Mouse (Mus musculus) megakaryocyte progenitor cell, adult 5-6 weeks (primary cell): ENCODE measurements at regions not wholly inside any gene's neighbourhood (a gene's known extent, or its start where the extent isn't known, plus 50 kb on each side); places are given as distances from the start of the nearest gene placed in this dataset.
"Not testable (repeated sequence)": the region's sequence is repeated elsewhere in the genome, so short reads cannot be mapped to it uniquely, and the experiment has no call there.

ENCODE experiments used
- ATAC-seq: replicated peaks from 2 replicates; pipeline ENCODE4 v1.8.0; 2016; ENCODE audit warnings: mild to moderate bottlenecking, moderate TSS enrichment, inconsistent platforms; ENCODE audit not compliant: poor library complexity

DNA sequence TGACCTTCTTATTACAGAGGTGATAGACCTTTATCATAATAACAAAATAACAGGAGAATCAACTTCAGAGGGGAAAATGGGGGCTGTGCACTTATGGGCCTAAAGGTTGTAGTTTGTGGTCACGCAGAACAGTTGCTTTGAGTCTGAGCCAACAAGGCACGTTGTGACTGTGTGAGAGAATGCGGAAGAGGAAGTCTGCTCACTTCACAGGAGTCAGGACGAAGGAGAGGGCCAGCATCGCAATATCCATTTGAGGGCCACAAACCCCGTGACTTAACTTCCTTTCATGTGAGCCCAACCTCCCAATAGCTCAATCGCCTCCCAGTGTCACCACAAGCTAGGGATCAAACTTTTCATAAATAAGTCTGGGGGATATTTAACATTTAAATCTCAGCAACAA, 246.6 kb upstream of the Jarid2 start:
- ATAC-seq: peak; percentile 85

DNA sequence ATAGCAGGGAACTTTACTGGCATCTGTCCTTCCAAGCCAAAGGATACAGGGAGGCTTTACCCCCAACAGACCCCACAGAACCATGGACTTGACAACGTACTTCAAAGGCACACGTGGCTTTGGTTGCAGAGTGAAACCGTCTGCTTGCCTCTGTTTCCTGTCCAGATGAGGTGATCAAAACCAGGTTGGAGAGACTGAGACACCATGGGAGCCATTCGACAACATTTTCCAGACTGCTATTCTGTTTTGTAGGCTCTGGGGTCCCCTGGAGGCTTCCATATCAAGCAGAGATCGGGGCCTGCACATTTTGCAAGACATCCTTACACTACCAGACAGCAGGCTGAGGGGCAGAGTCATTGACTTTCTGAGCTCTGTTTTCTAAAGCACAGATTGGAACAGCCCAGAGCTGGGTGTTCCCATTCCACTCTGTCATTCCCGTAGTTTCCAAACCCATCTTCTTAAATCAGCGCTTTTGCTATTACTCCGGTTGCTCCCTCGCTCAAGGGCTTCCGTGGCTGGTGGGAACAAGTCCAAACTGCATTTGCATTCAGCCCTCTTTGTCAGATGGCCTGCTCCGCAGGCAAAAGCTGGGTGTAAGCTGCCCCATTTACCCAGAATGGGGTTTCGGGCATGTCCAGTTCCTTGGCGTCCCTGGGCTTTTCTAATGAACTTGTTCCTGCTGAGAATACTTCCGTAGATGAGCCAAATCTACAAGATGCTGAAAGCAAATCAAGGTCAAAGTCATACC, 244.5 kb upstream of the Jarid2 start:
- no peak for ATAC-seq

DNA sequence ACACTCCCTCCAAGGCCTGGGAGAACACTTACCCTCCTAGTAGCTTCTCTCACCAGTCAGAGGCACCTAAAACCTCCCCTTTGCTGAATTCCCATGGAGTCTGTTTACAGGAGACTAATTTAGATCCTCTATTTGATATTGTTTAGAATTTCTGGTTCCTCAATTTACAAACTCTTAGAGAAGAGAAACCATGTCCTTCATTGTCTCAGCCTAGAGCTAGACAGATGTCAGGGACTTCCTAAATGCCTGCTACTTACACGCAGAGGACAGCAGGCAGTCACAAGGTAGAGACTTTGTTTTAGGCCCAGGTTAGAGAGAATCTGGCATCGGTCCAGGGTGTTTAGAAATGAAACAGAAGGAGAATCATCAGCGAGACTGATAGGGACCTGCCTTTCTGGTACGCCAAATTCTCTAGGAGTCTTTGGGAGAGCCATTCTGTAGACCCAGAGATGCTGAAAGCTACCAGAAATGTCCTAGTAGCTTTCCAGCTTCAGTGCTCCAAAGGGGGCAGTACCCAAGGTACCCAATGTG, 238.3 kb upstream of the Jarid2 start:
- ATAC-seq: 0 out of 2 replicates have a peak, but pooled peaks have one; percentile 42

DNA sequence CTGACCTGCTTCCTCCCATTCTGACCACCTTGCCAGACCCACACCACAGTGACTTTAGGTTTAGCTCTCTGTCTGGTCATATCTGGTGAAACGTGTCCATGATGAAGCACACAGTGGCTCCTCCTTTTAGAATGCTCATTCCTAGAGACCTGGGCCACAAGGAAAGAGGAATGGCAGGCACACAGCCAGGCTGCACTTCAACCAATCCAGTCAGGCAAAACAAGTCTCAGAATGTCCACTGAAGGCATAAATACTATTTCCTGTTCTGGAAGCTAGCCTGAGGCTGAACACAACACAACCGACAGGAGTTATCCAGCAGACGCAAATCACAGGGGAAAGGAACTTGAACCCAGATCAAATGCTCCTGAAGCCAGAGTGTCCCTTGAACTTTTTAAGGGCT, 235.4 kb upstream of the Jarid2 start:
- ATAC-seq: no peak

DNA sequence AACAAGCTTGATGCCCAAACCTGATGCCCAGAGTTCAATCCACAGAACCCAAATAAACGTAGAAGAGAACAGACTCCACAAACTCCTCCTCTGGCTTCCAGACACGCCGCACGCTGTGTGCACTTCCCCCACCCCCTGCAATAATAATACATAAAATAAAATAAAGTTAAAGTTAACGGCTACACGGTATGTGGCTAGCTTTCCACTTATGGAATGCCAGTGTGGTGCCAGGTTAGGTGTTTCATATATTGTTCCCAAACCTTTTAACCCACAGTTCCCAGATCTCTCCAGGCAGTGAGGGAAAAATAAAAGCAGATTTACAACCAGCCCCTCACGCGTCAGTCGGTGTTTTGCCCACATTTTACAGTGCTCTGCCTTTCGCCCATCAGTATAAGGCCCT, 233.8 kb upstream of the Jarid2 start:
- no peak for ATAC-seq

DNA sequence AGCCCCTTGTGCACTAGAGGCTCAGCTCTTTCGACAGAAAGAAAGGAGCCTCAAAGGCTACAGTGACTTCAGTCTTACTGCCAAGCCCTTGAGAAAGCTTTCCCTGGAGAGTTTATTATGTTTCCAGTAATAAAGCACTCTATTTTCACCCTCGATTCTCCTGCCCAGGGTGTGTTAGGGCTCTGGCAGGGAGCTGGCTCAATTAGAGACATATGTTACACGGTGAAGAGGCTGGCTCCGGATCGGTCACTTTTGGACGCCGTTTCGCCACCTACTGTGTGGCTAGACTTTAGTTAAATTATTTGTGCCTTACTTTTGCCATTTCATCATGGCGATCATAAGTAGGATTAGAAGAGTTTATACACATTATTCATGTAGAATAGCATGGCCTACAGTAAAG, 232.7 kb upstream of the Jarid2 start:
- ATAC-seq: no peak

DNA sequence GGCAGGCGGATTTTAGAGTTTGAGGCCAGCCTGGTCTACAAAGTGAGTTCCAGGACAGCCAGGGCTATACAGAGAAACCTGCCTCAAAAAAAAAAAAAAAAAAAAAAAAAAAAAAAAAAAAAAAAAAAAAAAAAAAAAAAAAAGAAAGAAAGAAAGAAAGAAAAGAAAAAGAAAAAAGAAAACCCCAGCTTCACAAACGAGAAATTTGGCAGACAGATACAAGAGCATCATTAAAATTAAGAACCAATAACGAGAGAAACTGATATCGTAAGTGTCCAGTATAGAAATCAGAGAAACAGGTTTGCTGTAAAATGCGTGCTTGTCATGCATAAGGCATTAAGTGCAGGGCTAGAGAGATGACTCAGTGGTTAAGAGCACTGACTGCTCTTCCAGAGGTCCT, 228.4 kb upstream of the Jarid2 start:
- ATAC-seq: not testable (repeated sequence)

DNA sequence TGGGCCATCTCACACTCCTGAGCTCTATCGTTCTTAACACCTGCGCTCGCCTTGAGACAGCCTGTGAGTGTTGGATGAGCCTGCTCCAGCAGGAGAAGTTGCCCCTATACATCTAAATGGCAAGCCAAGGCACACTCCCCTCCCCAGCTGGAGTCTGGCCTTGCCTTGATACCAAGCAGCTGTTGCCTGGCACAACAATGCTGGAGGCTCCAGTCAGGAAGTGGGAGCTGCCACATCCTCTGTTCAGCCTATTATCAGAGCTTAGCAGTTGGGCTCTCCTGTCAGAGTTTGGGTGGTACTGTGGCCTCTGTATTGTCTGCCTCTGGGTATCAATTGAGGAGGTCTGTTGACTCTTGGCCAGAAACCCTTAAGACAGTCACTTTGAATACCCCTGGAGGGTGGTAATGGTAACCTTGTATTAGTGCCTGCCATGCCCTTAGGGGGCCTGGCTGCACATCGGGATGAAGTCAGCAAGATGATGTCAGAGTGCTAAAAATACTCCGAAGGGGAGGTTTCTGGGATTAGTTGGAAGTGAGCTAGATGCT, 227.4 kb upstream of the Jarid2 start:
- peak; percentile 97 for ATAC-seq

DNA sequence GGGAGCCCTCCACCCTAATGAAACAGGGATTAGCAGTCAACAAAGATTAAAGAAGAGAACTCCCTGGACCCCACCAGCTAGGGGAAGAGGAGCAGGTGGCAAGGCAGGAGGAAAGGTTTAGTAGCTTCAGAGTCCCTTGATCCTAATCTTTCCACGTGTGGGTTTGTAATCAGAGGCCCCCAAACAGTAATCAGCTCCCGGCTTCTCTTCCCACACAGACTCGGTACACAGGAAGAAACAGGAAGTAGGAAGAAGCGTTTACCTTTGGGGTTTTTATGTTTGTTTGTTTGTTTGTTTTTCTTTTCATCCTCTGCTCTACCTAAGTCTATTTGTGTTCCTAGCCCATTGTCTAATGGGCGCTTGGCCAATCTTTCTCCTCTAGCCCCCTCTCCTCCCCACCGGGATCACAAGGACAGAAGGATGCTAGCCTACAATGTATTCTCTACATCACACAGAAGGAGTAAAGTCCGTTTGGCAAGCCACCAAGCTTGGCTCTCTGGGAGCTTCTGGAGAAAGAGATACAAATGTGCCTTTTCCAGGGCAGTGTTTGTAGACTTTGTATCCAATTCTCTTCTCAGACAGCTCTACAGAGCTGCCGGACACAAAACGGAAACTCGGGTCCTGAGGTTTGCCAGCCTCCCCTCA, 226.5 kb upstream of the Jarid2 start:
- ATAC-seq: no peak

DNA sequence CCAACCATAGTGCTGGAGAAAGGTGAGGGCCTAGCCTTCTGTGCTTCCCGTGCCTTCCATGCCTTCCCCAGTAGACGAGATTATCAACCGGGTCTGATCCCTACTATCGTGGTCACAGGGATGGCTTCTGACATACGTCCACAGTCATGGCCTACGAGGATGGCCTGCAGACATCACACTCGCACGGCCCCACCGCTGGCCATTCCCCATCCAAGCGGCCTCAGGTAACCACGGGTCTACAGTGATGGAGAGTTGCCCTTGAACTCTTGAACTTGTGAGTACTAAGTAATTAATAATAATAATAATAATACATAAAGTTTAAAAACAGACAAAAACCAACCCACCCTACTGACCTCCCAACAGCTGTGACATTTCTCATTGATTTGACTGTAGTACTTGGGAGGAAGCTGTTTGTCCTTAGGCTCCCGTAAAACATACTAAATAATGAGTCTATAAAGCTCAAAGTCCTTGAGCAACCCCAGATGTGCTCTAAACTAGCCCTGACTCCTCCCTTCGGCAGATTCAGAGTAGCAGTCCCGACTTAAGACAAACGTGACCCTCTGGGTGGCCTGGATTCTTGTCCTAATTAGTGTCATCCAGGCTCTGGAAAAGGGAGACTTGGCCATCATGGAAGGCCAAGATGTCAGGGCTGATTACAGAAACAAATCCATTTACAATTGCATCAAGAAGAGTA, 225.9 kb upstream of the Jarid2 start:
- no peak for ATAC-seq

DNA sequence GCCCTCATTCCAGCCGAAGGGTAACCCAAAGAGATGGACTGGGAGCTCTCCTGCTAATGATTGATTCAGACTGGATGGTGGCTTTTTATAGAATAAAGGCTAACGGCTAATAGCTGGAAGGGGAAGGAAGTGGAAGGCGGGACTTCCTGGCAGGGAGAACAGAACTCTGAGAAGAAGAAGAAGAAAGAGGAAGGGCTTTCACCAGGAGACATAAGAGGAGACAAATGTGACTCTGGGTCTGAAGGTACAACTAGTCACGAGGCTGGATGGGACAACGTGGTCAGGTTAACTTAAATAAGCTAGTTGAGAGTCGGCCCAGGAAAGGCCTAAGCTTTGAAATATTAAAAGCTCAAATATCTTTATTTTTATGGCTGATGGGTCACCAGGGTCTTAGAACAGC, 224.8 kb upstream of the Jarid2 start:
- ATAC-seq: 0 out of 2 replicates have a peak, but pooled peaks have one; percentile 27

DNA sequence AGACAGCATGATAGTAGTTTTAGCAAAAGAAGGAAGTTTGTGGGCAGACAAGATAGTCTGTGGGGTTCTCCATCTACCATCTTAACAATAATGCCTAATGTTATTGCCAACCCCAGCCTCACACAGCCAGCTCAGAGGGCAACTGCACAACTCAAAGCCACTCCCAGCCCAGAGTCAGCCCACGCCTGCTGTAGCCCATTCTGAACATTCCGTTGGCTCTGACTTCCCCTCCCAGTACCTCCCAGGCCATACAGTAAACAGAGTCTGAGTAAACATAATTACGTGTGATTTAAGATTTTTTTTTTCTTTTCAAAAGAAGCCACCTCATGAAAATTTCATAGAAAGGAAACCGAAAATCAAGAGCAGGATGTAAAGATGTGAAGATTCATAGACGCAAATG, 222.3 kb upstream of the Jarid2 start:
- peak; percentile 62 for ATAC-seq

DNA sequence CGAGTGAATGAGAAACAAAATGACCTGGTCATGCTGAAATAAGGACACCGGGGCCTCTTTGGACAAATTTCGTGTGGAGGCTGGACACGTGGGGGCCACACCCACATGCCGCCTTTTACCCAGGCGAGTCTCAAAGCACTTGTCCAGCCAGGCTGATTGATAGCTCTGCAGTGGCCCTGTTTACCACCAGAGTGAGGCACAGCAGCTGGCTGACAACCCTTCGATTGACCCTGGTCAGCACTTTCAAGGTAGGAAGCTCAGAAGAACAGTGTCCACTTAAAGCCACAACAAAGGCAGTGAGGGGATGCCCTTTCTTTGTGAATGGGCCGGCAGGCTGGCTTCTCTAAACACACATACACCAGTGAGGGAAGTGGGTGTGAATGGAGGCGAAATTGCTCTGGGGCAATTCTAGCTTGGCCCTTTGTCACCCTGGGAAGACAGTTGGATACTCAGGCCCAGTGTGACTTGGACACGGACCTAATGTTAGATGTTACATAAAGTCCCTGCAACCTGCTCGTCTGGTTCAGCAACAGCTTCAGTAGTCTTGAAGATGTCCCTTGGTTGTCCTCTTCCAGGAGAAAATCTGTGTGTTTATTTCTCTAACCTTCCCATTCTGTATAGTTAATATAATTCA, 219.6 kb upstream of the Jarid2 start:
- no peak for ATAC-seq

DNA sequence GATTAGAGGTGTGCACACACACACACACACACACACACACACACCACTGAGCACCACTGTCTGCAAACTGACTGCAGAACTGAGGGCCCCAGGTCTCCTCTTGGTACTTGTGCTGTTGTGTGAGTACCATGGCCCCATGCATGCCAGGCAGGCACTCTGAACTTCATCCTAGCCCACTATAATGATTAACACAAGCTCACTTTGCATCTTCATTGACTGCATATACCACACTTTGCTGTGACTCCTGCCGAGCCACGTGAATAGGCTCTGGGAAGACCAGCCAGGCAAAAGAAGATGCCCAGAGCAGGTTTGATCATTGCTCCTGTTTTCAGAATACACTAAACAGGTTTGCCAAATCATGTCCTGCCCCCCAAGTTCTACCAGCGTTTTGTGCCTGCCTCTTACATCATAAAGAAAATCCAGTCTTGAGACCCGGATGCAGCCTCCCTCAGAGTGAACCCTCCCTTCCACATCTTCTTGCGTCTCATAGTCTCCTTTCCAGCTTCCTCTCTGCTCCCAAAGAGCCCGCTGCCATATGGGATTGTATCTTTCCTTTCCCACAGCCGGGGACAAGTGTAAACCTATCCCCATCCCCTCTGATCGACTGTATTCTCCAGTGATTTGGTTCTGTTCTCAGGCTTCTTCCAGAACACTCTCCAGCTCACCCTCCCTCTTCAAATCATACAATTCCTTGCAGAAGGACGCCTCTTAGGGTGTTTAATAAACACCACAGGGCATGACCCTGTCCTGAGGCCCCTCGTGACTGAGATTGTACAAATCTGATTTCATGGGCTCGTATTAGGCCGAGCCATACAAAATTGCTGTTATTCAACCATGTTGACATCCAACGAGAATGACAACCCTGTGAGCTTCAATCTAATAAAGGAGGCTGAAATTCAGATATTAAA, 215.6 kb upstream of the Jarid2 start:
- ATAC-seq: no peak

DNA sequence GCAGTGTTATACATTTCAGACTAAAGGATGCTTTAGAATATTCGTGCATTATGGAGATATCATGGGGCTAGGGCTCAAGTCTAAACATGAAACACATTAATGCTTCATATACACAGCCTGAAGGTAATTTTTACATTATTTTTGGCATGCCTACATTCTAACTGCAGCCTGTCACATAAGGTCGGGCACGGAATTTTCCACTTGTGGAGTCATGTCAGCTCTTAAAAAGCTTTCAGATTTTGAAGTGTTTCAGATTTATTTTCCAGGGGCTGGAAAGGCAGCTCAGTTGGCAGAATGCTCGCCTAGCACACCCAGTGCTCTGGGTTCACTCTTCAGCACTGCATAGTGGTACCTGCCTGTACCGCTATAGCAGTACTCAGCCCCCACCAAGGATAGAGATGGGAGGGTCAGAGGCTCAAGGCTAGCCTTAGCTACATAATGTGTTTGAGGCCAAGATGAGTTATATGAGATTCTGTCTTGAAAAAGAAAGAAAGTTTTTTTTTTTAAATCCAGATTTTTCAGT, 214.6 kb upstream of the Jarid2 start:
- no peak for ATAC-seq

DNA sequence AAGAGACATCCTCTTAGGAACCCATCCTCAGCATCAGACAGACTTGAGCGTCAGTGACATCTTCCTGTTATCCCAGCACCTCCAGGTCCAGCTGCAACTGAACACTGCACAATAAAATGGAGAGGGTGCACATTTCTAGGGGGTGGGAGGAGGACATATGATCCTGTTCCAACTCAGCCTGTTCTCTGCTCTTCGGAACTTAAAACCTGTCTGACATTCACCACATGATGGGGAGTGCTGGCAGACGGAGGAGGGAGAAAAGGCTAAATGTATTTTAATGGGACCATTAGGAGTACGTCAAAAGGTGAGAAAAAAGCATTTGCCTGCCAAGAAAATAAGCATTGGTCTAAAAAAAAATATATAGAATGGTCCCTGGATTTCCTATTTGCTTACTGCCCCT, 212.4 kb upstream of the Jarid2 start:
- ATAC-seq: no peak

DNA sequence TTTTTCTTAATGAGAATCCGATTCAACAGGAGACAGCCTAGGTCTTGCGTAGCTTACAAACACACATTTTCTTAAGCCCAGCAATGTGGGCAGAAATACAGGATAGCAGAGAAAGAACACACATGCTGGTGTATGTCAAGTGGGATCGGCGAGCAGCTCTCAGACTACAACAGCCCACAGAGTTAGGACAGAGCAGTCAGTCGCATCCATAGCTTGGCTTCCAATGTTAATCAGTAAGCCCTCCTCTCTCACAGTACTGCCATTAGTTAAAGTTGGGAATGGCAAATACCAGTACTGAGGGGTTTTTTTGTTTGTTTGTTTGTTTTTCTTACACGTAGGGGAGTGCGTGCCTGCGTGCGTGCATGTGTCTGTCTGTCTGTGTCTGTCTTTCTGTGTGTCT, 212.0 kb upstream of the Jarid2 start:
- ATAC-seq: no peak

DNA sequence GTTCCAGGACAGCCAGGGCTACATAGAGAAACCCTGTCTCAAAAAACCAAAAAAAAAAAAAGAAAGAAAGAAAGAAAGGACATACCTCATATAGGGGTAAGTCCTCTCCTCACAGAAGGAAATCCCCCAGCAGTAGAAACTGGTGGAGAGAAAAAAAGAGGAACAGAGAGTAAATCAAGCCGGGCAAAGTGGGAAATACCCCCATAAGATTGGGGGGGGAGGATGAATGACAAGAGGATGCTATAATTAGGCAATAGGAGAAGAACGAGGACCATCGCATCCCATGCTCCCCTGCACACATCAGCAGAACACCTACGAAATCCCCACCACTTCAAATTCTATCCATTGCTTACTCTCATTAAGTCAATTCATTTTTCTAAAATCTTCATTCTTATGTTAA, 211.1 kb upstream of the Jarid2 start:
- peak; percentile 54 for ATAC-seq

DNA sequence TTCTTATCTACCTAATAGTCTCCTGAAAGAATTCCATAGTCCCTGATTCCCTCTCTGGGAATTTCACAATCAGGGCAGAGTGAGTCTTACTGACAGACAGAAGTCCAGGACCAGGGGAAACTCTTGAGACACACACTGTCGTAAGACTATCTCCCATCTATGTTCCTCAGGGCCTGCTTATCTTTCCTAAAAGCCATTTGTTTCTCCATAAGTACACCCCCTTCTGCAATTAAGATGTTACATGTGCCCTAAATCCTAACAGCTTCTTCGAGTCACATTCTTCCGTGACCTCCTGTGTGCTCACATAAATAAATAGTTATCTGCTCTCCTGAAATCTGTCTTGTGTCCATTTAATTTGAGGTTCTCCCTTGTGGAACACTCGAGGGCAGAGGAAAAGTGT, 205.8 kb upstream of the Jarid2 start:
- ATAC-seq: no peak
